Mouse (Mus musculus): ENCODE measurements at regions not wholly inside any gene's neighbourhood (a gene's known extent, or its start where the extent isn't known, plus 50 kb on each side); places are given as distances from the start of the nearest gene placed in this dataset.

DNA sequence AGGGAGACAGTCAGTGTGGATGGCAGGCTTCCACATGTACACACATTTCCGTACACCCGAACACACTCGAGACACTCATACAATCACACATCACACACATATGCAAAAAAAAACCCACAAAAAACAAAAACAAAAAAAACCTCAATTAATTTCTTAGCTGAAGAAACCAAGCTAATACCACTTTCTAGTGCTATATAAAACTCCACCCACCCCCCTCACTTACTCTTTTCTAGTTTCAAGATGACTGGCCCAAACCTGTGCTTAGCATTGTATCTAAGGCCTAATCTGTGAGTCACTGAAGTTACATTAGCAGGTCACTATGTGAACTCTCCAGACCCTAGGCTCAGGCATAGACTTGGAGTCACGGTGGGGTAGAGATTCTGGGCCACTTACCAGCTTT lies 293.6 kb downstream of the Lnpk start:
- no peak overlapping the region for H3K27ac ChIP-seq (replicated peaks in 1 of 2; ENCODE audit: control insufficient read depth in 1 of 2, insufficient read depth in 1 of 2, low read depth in 2 of 2, low read length in 2 of 2)
- H3K4me2 ChIP-seq (ENCODE audit: low read length), result no peak overlapping the region
- H3K4me3 ChIP-seq (ENCODE audit: control insufficient read depth in 1 of 2, insufficient read depth in 1 of 2, low read depth in 1 of 2, low read length in 2 of 2), result no peak overlapping the region
- no peaks in the 10 kb centered on the region for H3K9me3 ChIP-seq (ENCODE audit: control insufficient read depth, low read length)
- no peaks in the 10 kb centered on the region for H3K27me3 ChIP-seq (ENCODE audit: control insufficient read depth, insufficient read depth, low read length)
- H3K4me1 ChIP-seq (ENCODE audit: control insufficient read depth in 2 of 2, insufficient read depth in 2 of 2, low read length in 2 of 2), result no peaks in the 10 kb centered on the region
- no peak overlapping the region for H3K9ac ChIP-seq (ENCODE audit: low read length)
- ATAC-seq (ENCODE audit: insufficient number of reproducible peaks, insufficient read depth, low FRiP score, low read depth), result no peak
- H3K36me3 ChIP-seq (ENCODE audit: control insufficient read depth, insufficient read depth, low read length), result no peaks in the 10 kb centered on the region
- 92% methylated on average over 4 of the region's 4 CpGs for WGBS

GRCm38 (mm10) chr2:74264963-74265362 lies 314.3 kb downstream of the Lnpk start:
- no peak overlapping the region for H3K4me2 ChIP-seq (ENCODE audit: low read length)
- no peak overlapping the region for H3K4me3 ChIP-seq (ENCODE audit: control insufficient read depth in 1 of 2, insufficient read depth in 1 of 2, low read depth in 1 of 2, low read length in 2 of 2)
- H3K36me3 ChIP-seq (ENCODE audit: control insufficient read depth, insufficient read depth, low read length), result no peaks in the 10 kb centered on the region
- H3K9me3 ChIP-seq (ENCODE audit: control insufficient read depth, low read length), result no peaks in the 10 kb centered on the region
- WGBS, result 88% methylated on average over 6 of the region's 6 CpGs
- H3K27ac ChIP-seq (replicated peaks in 1 of 2; ENCODE audit: control insufficient read depth in 1 of 2, insufficient read depth in 1 of 2, low read depth in 2 of 2, low read length in 2 of 2), result no peak overlapping the region
- no peak for ATAC-seq (ENCODE audit: insufficient number of reproducible peaks, insufficient read depth, low FRiP score, low read depth)
- H3K27me3 ChIP-seq (ENCODE audit: control insufficient read depth, insufficient read depth, low read length), result no peaks in the 10 kb centered on the region
- no peaks in the 10 kb centered on the region for H3K4me1 ChIP-seq (ENCODE audit: control insufficient read depth in 2 of 2, insufficient read depth in 2 of 2, low read length in 2 of 2)
- no peak overlapping the region for H3K9ac ChIP-seq (ENCODE audit: low read length)

DNA sequence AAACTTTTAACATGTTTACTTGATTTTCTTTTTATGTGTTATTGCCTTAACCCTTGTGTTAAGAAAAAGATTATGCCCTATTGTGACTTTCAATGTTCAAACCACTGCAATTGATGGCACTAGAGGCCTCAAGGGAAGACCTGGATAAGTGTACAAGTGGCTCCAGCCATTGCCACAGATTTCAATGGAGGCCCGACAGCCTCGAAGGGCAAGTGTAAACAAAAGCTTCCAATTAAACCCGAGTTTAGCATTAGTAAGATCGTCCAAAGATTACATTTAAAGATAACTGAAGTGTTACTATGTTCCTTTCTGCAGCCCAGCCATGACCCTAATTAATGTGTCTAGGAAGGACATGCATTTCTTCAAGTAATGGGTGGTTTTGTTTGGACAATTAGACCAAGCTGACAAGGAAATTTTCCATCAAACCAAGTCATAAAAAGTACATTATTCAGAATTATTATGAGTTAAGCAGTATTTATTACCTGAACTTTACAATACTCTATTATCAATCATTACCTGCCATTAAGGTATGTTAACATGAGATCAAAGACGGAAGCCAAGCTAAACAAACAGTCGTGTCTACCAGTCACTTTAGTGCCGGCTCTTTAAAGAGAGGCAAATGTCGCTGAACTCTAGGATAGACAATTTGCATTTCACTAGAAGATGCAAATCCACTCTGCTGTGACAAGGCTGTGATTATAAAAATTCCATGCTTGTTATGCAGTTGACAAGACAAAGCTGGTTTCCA lies 322.0 kb downstream of the Lnpk start:
- ATAC-seq (ENCODE audit: insufficient number of reproducible peaks, insufficient read depth, low FRiP score, low read depth), result no peak
- no peak overlapping the region for H3K4me2 ChIP-seq (ENCODE audit: low read length)
- no peaks in the 10 kb centered on the region for H3K4me1 ChIP-seq (ENCODE audit: control insufficient read depth in 2 of 2, insufficient read depth in 2 of 2, low read length in 2 of 2)
- H3K27me3 ChIP-seq (ENCODE audit: control insufficient read depth, insufficient read depth, low read length), result no peaks in the 10 kb centered on the region
- H3K4me3 ChIP-seq (ENCODE audit: control insufficient read depth in 1 of 2, insufficient read depth in 1 of 2, low read depth in 1 of 2, low read length in 2 of 2), result no peak overlapping the region
- H3K9me3 ChIP-seq (ENCODE audit: control insufficient read depth, low read length), result no peaks in the 10 kb centered on the region
- no peak overlapping the region for H3K9ac ChIP-seq (ENCODE audit: low read length)
- no peak overlapping the region for H3K27ac ChIP-seq (replicated peaks in 1 of 2; ENCODE audit: control insufficient read depth in 1 of 2, insufficient read depth in 1 of 2, low read depth in 2 of 2, low read length in 2 of 2)
- no peaks in the 10 kb centered on the region for H3K36me3 ChIP-seq (ENCODE audit: control insufficient read depth, insufficient read depth, low read length)
- WGBS, result 60% methylated on average over 8 of the region's 8 CpGs

GRCm38 (mm10) chr2:74247521-74247920 lies 331.7 kb downstream of the Lnpk start:
- no peak for ATAC-seq (ENCODE audit: insufficient number of reproducible peaks, insufficient read depth, low FRiP score, low read depth)
- WGBS, result 91% methylated on average over 3 of the region's 3 CpGs
- H3K36me3 ChIP-seq (ENCODE audit: control insufficient read depth, insufficient read depth, low read length), result no peaks in the 10 kb centered on the region

DNA sequence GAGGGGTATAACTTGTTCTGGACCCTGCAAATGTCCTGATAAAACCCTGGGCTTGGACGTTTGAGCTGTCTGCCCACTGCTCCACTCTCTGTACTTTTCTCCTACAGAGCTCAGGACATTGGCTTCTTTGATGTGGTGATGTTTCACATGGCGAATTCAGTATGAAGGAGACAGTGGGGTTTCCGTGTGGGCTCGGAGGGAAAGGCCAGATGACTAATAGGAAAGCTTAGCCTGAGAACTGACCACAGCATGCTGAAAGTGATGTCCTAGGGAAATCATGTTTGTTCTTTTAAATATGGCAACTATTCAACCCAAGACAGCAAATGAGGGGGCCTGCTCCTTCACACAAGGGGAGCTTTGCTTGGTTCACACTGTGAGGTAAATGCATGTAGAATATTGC lies 332.6 kb downstream of the Lnpk start:
- WGBS, result 72% methylated on average over 4 of the region's 4 CpGs
- no peak overlapping the region for H3K9ac ChIP-seq (ENCODE audit: low read length)
- no peak for ATAC-seq (ENCODE audit: insufficient number of reproducible peaks, insufficient read depth, low FRiP score, low read depth)

More at GRCm38 (mm10) chr2:74247521-74247920, 331.7 kb downstream of the Lnpk start:
- Histone ChIP-seq H3K9me3 (ENCODE audit: control insufficient read depth, low read length) (no peaks in the 10 kb centered on the region), H3K9ac (ENCODE audit: low read length) (no peak overlapping the region), H3K27me3 (ENCODE audit: control insufficient read depth, insufficient read depth, low read length) (no peaks in the 10 kb centered on the region), H3K4me1 (ENCODE audit: control insufficient read depth in 2 of 2, insufficient read depth in 2 of 2, low read length in 2 of 2) (peaks cover 2 to 6% of the 10 kb centered on the region in 2 experiments; a peak in 2 of 4 replicates), H3K4me3 (ENCODE audit: control insufficient read depth in 1 of 2, insufficient read depth in 1 of 2, low read depth in 1 of 2, low read length in 2 of 2) (no peak overlapping the region), H3K27ac (replicated peaks in 1 of 2; ENCODE audit: control insufficient read depth in 1 of 2, insufficient read depth in 1 of 2, low read depth in 2 of 2, low read length in 2 of 2) (no peak overlapping the region), H3K4me2 (ENCODE audit: low read length) (no peak overlapping the region)

GRCm38 (mm10) chr2:74244203-74244602 lies 333.1 kb upstream of the Atp5g3 start:
- Histone ChIP-seq H3K27ac (replicated peaks in 1 of 2; ENCODE audit: control insufficient read depth in 1 of 2, insufficient read depth in 1 of 2, low read depth in 2 of 2, low read length in 2 of 2) (no peak overlapping the region), H3K4me3 (ENCODE audit: control insufficient read depth in 1 of 2, insufficient read depth in 1 of 2, low read depth in 1 of 2, low read length in 2 of 2) (no peak overlapping the region), H3K9me3 (ENCODE audit: control insufficient read depth, low read length) (no peaks in the 10 kb centered on the region), H3K4me1 (ENCODE audit: control insufficient read depth in 2 of 2, insufficient read depth in 2 of 2, low read length in 2 of 2) (peaks cover 2 to 6% of the 10 kb centered on the region in 2 experiments; a peak in 2 of 4 replicates), H3K9ac (ENCODE audit: low read length) (no peak overlapping the region), H3K36me3 (ENCODE audit: control insufficient read depth, insufficient read depth, low read length) (no peaks in the 10 kb centered on the region), H3K27me3 (ENCODE audit: control insufficient read depth, insufficient read depth, low read length) (no peaks in the 10 kb centered on the region), H3K4me2 (ENCODE audit: low read length) (no peak overlapping the region)
- WGBS, result 63% methylated on average over 6 of the region's 6 CpGs
- no peak for ATAC-seq (ENCODE audit: insufficient number of reproducible peaks, insufficient read depth, low FRiP score, low read depth)

More for the DNA sequence above, 332.6 kb downstream of the Lnpk start:
- H3K4me2 ChIP-seq (ENCODE audit: low read length), result no peak overlapping the region
- no peak overlapping the region for H3K27ac ChIP-seq (replicated peaks in 1 of 2; ENCODE audit: control insufficient read depth in 1 of 2, insufficient read depth in 1 of 2, low read depth in 2 of 2, low read length in 2 of 2)
- H3K9me3 ChIP-seq (ENCODE audit: control insufficient read depth, low read length), result no peaks in the 10 kb centered on the region
- no peaks in the 10 kb centered on the region for H3K27me3 ChIP-seq (ENCODE audit: control insufficient read depth, insufficient read depth, low read length)
- H3K4me3 ChIP-seq (ENCODE audit: control insufficient read depth in 1 of 2, insufficient read depth in 1 of 2, low read depth in 1 of 2, low read length in 2 of 2), result no peak overlapping the region
- H3K36me3 ChIP-seq (ENCODE audit: control insufficient read depth, insufficient read depth, low read length), result no peaks in the 10 kb centered on the region
- H3K4me1 ChIP-seq (ENCODE audit: control insufficient read depth in 2 of 2, insufficient read depth in 2 of 2, low read length in 2 of 2), result peaks cover 2 to 6% of the 10 kb centered on the region in 2 experiments; a peak in 2 of 4 replicates

DNA sequence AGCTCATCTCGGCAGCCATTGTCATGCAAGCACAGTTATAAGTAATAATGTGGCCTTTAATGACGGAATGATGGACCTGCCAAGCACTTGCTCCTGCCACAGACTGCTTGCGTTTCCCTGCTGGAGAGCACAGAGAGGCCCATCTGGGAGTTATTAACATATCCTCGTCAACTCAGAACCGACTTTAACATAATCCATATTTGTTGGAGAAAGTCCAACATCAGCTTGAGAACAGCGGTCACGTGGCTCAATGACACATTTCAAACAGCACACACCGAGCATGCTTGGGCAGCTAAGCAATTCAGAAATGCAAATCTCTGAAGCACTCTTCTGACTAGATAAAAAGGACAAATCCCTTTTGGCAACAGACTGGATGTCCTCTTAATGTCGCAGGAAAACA lies 332.7 kb upstream of the Atp5g3 start:
- H3K4me2 ChIP-seq (ENCODE audit: low read length), result peak overlapping the region; percentile 32
- H3K36me3 ChIP-seq (ENCODE audit: control insufficient read depth, insufficient read depth, low read length), result no peaks in the 10 kb centered on the region
- H3K27me3 ChIP-seq (ENCODE audit: control insufficient read depth, insufficient read depth, low read length), result no peaks in the 10 kb centered on the region
- H3K4me3 ChIP-seq (ENCODE audit: control insufficient read depth in 1 of 2, insufficient read depth in 1 of 2, low read depth in 1 of 2, low read length in 2 of 2), result no peak overlapping the region
- peaks cover 2 to 6% of the 10 kb centered on the region in 2 experiments; a peak in 2 of 4 replicates for H3K4me1 ChIP-seq (ENCODE audit: control insufficient read depth in 2 of 2, insufficient read depth in 2 of 2, low read length in 2 of 2)
- 52% methylated on average over 9 of the region's 9 CpGs for WGBS
- no peaks in the 10 kb centered on the region for H3K9me3 ChIP-seq (ENCODE audit: control insufficient read depth, low read length)
- no peak for ATAC-seq (ENCODE audit: insufficient number of reproducible peaks, insufficient read depth, low FRiP score, low read depth)
- H3K9ac ChIP-seq (ENCODE audit: low read length), result no peak overlapping the region
- H3K27ac ChIP-seq (replicated peaks in 1 of 2; ENCODE audit: control insufficient read depth in 1 of 2, insufficient read depth in 1 of 2, low read depth in 2 of 2, low read length in 2 of 2), result no peak overlapping the region

DNA sequence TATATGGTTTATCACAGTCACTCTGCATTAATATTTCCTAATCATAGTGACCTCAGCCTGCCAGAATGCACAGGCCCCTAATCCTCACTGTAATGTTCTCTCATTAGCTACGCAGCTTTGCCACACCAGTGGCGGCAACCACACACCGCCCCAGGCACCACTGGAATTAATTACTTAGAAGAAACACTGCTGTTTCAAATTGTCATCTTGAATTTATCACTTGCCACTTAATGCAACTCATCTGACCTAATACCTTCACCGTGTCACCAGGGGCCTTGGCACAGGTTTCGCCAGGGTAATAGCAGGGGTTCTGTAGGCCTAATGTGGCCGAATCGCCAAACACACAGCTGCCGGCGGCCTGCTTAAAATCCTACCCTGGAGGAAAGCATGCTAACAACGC lies 328.5 kb upstream of the Atp5g3 start:
- no peak for ATAC-seq (ENCODE audit: insufficient number of reproducible peaks, insufficient read depth, low FRiP score, low read depth)
- WGBS, result 86% methylated on average over 10 of the region's 10 CpGs
- Histone ChIP-seq H3K9ac (ENCODE audit: low read length) (no peak overlapping the region), H3K27ac (replicated peaks in 1 of 2; ENCODE audit: control insufficient read depth in 1 of 2, insufficient read depth in 1 of 2, low read depth in 2 of 2, low read length in 2 of 2) (no peak overlapping the region), H3K4me3 (ENCODE audit: control insufficient read depth in 1 of 2, insufficient read depth in 1 of 2, low read depth in 1 of 2, low read length in 2 of 2) (no peak overlapping the region), H3K4me2 (ENCODE audit: low read length) (no peak overlapping the region), H3K36me3 (ENCODE audit: control insufficient read depth, insufficient read depth, low read length) (no peaks in the 10 kb centered on the region), H3K9me3 (ENCODE audit: control insufficient read depth, low read length) (no peaks in the 10 kb centered on the region), H3K4me1 (ENCODE audit: control insufficient read depth in 2 of 2, insufficient read depth in 2 of 2, low read length in 2 of 2) (peaks cover 2 to 6% of the 10 kb centered on the region in 2 experiments; a peak in 2 of 4 replicates), H3K27me3 (ENCODE audit: control insufficient read depth, insufficient read depth, low read length) (no peaks in the 10 kb centered on the region)

Measured in heart, embryonic 14.5 days (tissue).